Mouse (Mus musculus): ENCODE results near the gene Flot1.

Gene Flot1

GRCm38 (mm10) chr17:35822964-35823937, at the start of gene Flot1:
Gene Flot1 (plus strand): TSS chr17:35823230.
- peak; percentile 94 for DNase-seq

- peak; percentile 28 for DNase-seq
Measured at GRCm38 (mm10) chr17:35776811-35777609, 46.0 kb upstream of the Flot1 start.

DNA sequence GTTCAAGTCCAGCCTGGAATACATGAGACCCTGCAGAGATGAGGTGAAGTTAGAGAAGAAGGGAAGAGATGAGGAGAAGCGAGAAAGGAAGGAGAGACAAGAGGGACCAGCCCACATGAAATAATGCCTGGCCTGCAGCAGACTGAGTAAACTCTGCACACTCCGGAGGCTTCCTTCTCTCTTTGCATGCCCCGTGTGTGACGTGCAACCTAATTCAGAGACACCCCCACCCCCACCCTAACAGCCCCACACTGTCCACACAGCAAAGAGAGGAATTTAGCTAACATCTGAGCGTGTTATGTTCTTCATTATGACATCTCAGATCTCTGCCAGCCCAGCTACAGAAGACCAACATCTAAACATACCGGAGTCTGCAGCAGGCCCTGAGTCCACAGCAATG, 44.1 kb upstream of the Flot1 start:
- DNase-seq, result no peak

GRCm38 (mm10) chr17:35779466-35780205, 43.4 kb upstream of the Flot1 start:
- no peak for DNase-seq

- no peak for DNase-seq
Measured at GRCm38 (mm10) chr17:35780362-35780761, 42.7 kb upstream of the Flot1 start.

- DNase-seq, result peak; percentile 34
Measured at GRCm38 (mm10) chr17:35782398-35782797, 40.6 kb upstream of the Flot1 start.

DNA sequence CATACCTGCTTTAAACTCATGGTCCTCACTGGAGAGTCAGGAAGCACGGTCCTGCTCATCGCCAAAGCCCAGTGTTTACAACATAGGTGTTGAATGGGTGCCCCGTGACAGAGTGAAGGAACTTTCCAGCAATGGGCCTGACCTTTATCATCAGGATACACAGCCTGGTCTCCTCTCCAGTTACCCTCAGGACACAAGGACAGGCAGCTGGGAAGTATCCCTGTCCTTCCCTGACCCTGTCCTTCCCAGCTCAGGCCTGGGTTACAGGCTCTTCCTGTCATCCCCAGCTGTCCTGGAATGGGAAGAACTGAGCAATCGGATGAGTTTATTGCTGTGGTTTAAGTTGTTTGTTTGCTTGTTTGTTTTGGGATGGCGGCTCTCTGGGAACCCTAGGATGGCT, 40.1 kb upstream of the Flot1 start:
- DNase-seq, result no peak

DNA sequence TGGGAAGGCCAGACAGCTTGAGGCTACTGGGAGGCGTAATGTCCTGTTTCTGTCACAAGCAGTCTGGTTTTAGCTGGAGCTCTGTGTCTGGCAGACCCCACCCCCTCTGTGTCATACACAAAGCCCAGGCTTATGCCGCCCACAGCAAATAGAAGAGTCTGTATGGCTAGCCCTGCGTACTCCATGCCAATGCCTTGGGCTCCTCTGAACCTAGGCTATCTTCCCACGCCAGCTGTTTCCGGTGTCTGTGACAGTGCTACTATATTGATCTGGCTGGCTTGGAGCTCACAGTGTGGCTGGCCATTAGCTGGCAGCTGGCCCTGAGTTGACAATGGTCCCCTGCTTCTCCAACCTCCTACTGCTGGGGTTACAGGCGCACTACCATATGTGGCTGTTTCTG, 39.1 kb upstream of the Flot1 start:
- peak; percentile 24 for DNase-seq

DNA sequence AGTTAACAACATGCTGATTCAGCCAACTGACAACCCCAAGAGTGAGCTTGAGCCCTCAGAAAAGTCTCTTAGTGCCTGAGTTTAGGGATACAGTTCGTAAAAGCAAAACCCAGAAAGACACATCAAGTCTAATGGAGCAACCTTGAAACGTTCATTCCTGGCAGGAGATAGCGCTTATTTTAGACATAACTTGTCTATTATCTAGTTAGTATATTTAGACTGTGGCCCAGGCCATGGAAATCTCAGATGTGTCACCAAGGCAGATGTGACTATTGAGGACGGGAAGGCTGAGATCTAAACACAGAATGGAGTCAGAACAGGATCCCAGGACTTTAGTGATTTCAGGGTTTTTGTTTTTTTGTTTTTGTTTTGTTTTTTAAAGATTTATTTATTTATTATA, 37.9 kb upstream of the Flot1 start:
- DNase-seq, result no peak

DNA sequence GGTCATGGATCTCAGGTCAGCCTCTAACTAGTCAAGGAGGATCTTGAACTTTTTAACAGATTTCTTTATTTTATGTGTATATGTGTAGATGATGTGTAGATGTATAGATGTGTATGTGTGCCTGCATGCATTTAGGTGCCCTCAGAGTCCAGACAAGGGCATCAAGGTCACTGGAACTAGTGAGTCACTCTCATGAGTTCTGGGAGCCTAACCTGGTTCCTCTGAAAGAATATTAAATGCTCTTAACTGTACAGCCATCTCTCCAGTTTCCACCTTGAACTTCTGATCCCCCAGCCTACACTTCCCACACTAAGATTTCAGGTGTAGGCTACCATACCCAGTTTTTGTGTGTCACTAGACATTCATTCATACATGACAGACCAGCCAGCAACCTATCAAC, 35.5 kb upstream of the Flot1 start:
- no peak for DNase-seq

GRCm38 (mm10) chr17:35788025-35788424, 35.0 kb upstream of the Flot1 start:
- DNase-seq, result no peak

GRCm38 (mm10) chr17:35790933-35791332, 32.1 kb upstream of the Flot1 start:
- no peak for DNase-seq

DNA sequence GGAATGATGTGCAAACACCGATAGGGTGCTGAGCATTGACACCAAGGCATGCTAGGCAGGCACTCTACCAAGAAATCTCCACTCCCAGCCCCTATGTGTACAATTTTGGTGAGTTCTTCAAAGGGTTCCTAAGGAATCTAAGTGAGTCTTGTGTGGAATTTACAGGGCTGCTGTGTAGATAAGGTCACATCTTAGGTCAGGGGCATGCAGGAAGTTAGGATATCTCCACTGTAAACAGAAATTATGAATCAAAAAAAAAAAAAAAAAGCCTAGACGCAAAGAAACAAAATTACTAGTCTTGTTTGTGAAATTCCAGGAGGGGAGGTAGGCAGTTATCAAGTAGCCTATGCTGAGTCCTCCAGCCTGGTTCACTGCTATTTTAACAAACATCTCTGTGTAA, 30.2 kb upstream of the Flot1 start:
- no peak for DNase-seq

- no peak for DNase-seq
Measured at GRCm38 (mm10) chr17:35795099-35795498, 27.9 kb upstream of the Flot1 start.

- no peak for DNase-seq
Measured at GRCm38 (mm10) chr17:35795656-35796055, 27.4 kb upstream of the Flot1 start.

DNA sequence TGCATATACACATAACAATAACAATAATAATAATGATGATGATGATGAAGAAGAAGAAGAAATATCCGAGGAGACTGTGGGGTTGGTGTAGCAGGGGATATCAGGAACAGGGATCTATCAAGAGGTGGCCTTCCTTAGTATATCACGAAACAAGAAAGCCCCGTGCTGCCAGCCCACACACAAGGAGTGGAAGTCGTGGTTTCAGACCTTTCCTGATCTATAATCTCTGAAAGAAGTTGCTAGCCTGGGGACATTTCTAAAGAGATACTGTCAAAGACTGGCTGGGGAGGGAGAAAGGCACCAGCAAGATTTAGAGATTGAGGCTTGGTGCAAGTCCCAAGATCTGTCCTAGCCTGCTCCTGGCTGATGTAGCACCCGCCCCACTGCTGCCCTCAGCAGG, 26.2 kb upstream of the Flot1 start:
- no peak for DNase-seq

- DNase-seq, result no peak
Measured at GRCm38 (mm10) chr17:35800905-35801304, 22.1 kb upstream of the Flot1 start.

DNA sequence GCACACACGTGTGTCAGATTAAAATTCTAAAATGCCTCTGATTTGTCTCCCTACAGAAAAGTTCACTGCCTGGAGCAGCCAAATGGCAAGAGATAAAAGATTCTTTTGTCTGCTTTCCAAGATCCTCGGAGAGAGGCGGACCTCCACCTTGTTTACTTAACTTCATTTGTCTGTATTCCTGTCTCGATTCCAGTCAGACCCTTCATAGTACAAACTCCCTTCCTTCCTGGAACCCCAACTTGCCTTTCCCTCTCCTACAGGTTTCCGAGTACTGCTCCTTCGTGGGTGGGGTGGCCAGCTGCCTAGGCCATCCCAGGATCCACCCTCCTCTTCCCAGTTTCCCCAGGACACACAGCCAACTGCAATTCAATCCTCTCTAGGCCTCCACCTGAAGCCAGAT, 20.0 kb upstream of the Flot1 start:
- DNase-seq, result no peak

GRCm38 (mm10) chr17:35803858-35804399, 19.1 kb upstream of the Flot1 start:
- DNase-seq, result no peak

DNA sequence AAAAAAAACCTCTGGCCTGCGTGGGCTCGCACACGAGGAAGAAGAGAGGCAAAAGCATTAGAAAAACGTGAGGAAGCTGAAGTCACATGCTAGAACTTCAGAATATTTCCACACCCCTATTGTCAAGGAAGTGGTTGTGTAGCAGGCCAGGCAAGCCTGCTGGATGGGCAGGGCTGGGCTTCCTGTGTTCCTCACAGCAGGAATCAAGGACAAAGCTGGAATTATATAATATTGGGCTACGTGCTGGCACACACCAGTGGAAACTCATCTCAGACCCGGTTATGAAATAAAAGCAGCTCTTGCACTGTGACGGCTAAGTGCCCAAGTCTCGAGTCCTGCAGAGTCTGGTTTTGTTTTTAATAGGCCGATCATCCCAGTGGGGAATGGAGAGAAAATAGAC, 15.0 kb upstream of the Flot1 start:
- no peak for DNase-seq

DNA sequence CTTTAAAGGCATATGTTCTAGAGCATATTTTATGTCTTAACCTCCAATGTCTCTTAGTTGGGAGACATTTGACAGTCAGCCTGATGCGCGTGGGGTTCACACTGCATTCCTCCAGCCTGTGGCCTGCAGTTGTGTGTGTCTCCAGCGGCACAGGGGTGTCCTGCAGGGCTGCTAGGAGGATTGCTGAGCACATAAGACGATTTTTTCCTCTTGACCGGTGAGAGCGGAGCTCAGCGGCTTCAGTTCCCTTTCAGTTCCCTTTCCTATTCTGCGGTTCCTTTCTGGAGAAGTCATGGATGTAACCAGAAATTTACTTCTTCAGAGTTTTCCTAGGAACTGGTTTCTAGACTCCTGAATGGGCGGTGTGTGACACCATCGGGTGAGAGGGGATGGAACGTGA, 13.6 kb upstream of the Flot1 start:
- no peak for DNase-seq

- no peak for DNase-seq
Measured at GRCm38 (mm10) chr17:35810900-35811648, 12.0 kb upstream of the Flot1 start.
